Mouse (Mus musculus) heart, embryonic 10.5 days (tissue): ENCODE results near the gene Ttc34. TPM values are rescaled to one million over a fixed set of nuclear protein-coding genes. Genes with fewer than 3 reads are reported as not detected.

Experiments used
- DNase-seq: peaks from one replicate; pipeline ENCODE4 v3.0.0-alpha.2; 2017; ENCODE audit warnings: low spot score
- H3K27ac ChIP-seq: fragments of 300-500 bp; sonication (generic); 2 replicates; pipeline ENCODE4 v1.5.1; 2016; ENCODE audit warnings: mild to moderate bottlenecking
- H3K27me3 ChIP-seq: fragments of 300-500 bp; sonication (generic); 2 replicates; pipeline ENCODE4 v1.6.1; 2016; ENCODE audit warnings: mild to moderate bottlenecking; ENCODE audit not compliant: poor library complexity, insufficient read depth, severe bottlenecking
- H3K36me3 ChIP-seq: fragments of 300-500 bp; sonication (generic); 2 replicates; pipeline ENCODE4 v1.6.1; 2016; ENCODE audit warnings: mild to moderate bottlenecking, moderate library complexity
- H3K4me1 ChIP-seq: fragments of 300-500 bp; sonication (generic); 2 replicates; pipeline ENCODE4 v1.6.1; 2016; ENCODE audit warnings: mild to moderate bottlenecking
- H3K4me3 ChIP-seq: fragments of 300-500 bp; sonication (generic); 2 replicates; pipeline ENCODE4 v1.5.1; 2016; ENCODE audit warnings: mild to moderate bottlenecking, moderate library complexity
- H3K9me3 ChIP-seq: fragments of 300-500 bp; sonication (generic); 2 replicates; pipeline ENCODE4 v1.6.1; 2016; ENCODE audit warnings: mild to moderate bottlenecking, moderate library complexity
- WGBS: fragments of 180-500 bp; shearing (Covaris S2); methylation state at CpG from one replicate; pipeline ENCODE4 v1.1.7; 2016; 5-methylcytosine and 5-hydroxymethylcytosine counted together
- polyA plus RNA-seq: library from polyadenylated mRNA; unstranded; fragments of >200 nt; fragmentation: Nextera tagmentation; extraction: Ambion mirVana; gene quantifications from 2 replicates; pipeline ENCODE4 v1.2.1, GENCODE M21; 2016

The Ttc34 gene
- 0.39 and 0.44 TPM in 2 replicates for polyA plus RNA-seq

- H3K4me3 ChIP-seq, result no peak within 1 kb of the TSS
- peaks cover 42% of the 10 kb centered on the region for H3K27me3 ChIP-seq
- WGBS, result 49% methylated on average over 2 of the region's 2 CpGs
- H3K4me1 ChIP-seq, result peaks cover 11% of the 10 kb centered on the region
- H3K36me3 ChIP-seq, result no peaks in the 10 kb centered on the region
- H3K9me3 ChIP-seq, result no peaks in the 10 kb centered on the region
- no peak for DNase-seq
- H3K27ac ChIP-seq, result no peak within 1 kb of the TSS
These were observed at the start of gene Ttc34 for GRCm38 (mm10) chr4:154837170-154837569. TSS of gene Ttc34 (plus strand) at chr4:154837459.

GRCm38 (mm10) chr4:154787960-154788702 lies 49.1 kb upstream of the Ttc34 start:
- H3K9me3 ChIP-seq, result no peaks in the 10 kb centered on the region
- no peaks in the 10 kb centered on the region for H3K36me3 ChIP-seq
- peak overlapping the region; percentile 75 for H3K27ac ChIP-seq
- H3K27me3 ChIP-seq, result peaks cover 33% of the 10 kb centered on the region
- DNase-seq, result no peak
- WGBS, result 44% methylated on average over 13 of the region's 13 CpGs
- no peak overlapping the region for H3K4me3 ChIP-seq
- H3K4me1 ChIP-seq, result peaks cover 58% of the 10 kb centered on the region

- peaks cover 61% of the 10 kb centered on the region for H3K27me3 ChIP-seq
- no peak for DNase-seq
- WGBS, result 84% methylated on average over 7 of the region's 7 CpGs
- H3K27ac ChIP-seq, result no peak overlapping the region; the same call in 1 of the 2 replicates
- H3K9me3 ChIP-seq, result no peaks in the 10 kb centered on the region
- H3K36me3 ChIP-seq, result no peaks in the 10 kb centered on the region
- no peak overlapping the region for H3K4me3 ChIP-seq
- peaks cover 35% of the 10 kb centered on the region for H3K4me1 ChIP-seq
These were observed 45.4 kb upstream of the Ttc34 start for GRCm38 (mm10) chr4:154791894-154792293.

GRCm38 (mm10) chr4:154793499-154793898 lies 43.8 kb upstream of the Ttc34 start:
- 0 out of 2 replicates have a peak overlapping the region, but pooled peaks have one; percentile 7 for H3K27ac ChIP-seq
- WGBS, result 63% methylated on average over 7 of the region's 7 CpGs
- no peak for DNase-seq
- no peak overlapping the region for H3K4me3 ChIP-seq
- peaks cover 73% of the 10 kb centered on the region for H3K27me3 ChIP-seq
- H3K36me3 ChIP-seq, result no peaks in the 10 kb centered on the region
- H3K9me3 ChIP-seq, result no peaks in the 10 kb centered on the region
- H3K4me1 ChIP-seq, result peaks cover 21% of the 10 kb centered on the region

GRCm38 (mm10) chr4:154797834-154798233 lies 39.4 kb upstream of the Ttc34 start:
- H3K4me3 ChIP-seq, result no peak overlapping the region
- no peak for DNase-seq
- no peaks in the 10 kb centered on the region for H3K9me3 ChIP-seq
- peaks cover 89% of the 10 kb centered on the region for H3K27me3 ChIP-seq
- H3K36me3 ChIP-seq, result no peaks in the 10 kb centered on the region
- H3K27ac ChIP-seq, result no peak overlapping the region
- 7% methylated on average over 4 of the region's 4 CpGs for WGBS
- H3K4me1 ChIP-seq, result peaks cover 22% of the 10 kb centered on the region

GRCm38 (mm10) chr4:154800543-154800942 lies 36.7 kb upstream of the Ttc34 start:
- peaks cover 11% of the 10 kb centered on the region for H3K4me1 ChIP-seq
- no peak overlapping the region for H3K4me3 ChIP-seq
- no peak overlapping the region for H3K27ac ChIP-seq
- peaks cover 86% of the 10 kb centered on the region for H3K27me3 ChIP-seq
- H3K36me3 ChIP-seq, result no peaks in the 10 kb centered on the region
- no peak for DNase-seq
- H3K9me3 ChIP-seq, result no peaks in the 10 kb centered on the region
- 59% methylated on average over 5 of the region's 5 CpGs for WGBS

GRCm38 (mm10) chr4:154802210-154802609 lies 35.0 kb upstream of the Ttc34 start:
- peaks cover 11% of the 10 kb centered on the region for H3K4me1 ChIP-seq
- no peaks in the 10 kb centered on the region for H3K9me3 ChIP-seq
- H3K27me3 ChIP-seq, result peaks cover 86% of the 10 kb centered on the region
- peak overlapping the region; percentile 38 for H3K4me3 ChIP-seq
- H3K27ac ChIP-seq, result peak overlapping the region; percentile 37; the same call in 1 of the 2 replicates
- no peaks in the 10 kb centered on the region for H3K36me3 ChIP-seq
- 3% methylated on average over 26 of the region's 26 CpGs for WGBS
- DNase-seq, result no peak

- no peaks in the 10 kb centered on the region for H3K36me3 ChIP-seq
- DNase-seq, result peak; percentile 84
- H3K27ac ChIP-seq, result no peak overlapping the region
- H3K4me3 ChIP-seq, result no peak overlapping the region
- no peaks in the 10 kb centered on the region for H3K9me3 ChIP-seq
- peaks cover 27% of the 10 kb centered on the region for H3K27me3 ChIP-seq
- peaks cover 17% of the 10 kb centered on the region for H3K4me1 ChIP-seq
- 33% methylated on average over 6 of the region's 6 CpGs for WGBS
These were observed 11.6 kb upstream of the Ttc34 start for GRCm38 (mm10) chr4:154825662-154826061.

- Histone ChIP-seq H3K27ac (peak overlapping the region; percentile 23; the same call in 1 of the 2 replicates), H3K4me1 (peaks cover 17% of the 10 kb centered on the region), H3K4me3 (no peak overlapping the region), H3K36me3 (no peaks in the 10 kb centered on the region), H3K9me3 (no peaks in the 10 kb centered on the region), H3K27me3 (peaks cover 27% of the 10 kb centered on the region)
- no peak for DNase-seq
- 48% methylated on average over 7 of the region's 7 CpGs for whole genome bisulfite sequencing
These were observed 11.0 kb upstream of the Ttc34 start for GRCm38 (mm10) chr4:154826224-154826623.

- no peak for DNase-seq
- H3K4me1 ChIP-seq, result peaks cover 24% of the 10 kb centered on the region
- H3K27me3 ChIP-seq, result peaks cover 22% of the 10 kb centered on the region
- no peak overlapping the region for H3K27ac ChIP-seq
- WGBS, result 83% methylated on average over 7 of the region's 7 CpGs
- H3K9me3 ChIP-seq, result no peaks in the 10 kb centered on the region
- no peaks in the 10 kb centered on the region for H3K36me3 ChIP-seq
- no peak overlapping the region for H3K4me3 ChIP-seq
These were observed 10.1 kb upstream of the Ttc34 start for GRCm38 (mm10) chr4:154827181-154827580.

- WGBS, result 48% methylated on average over 10 of the region's 10 CpGs
These were observed 9.2 kb upstream of the Ttc34 start for GRCm38 (mm10) chr4:154827861-154828610.

GRCm38 (mm10) chr4:154831915-154832573 lies 5.2 kb upstream of the Ttc34 start:
- DNase-seq, result no peak
- H3K27me3 ChIP-seq, result peaks cover 25% of the 10 kb centered on the region
- WGBS, result 56% methylated on average over 9 of the region's 9 CpGs
- no peak overlapping the region for H3K27ac ChIP-seq
- H3K4me3 ChIP-seq, result no peak overlapping the region
- no peaks in the 10 kb centered on the region for H3K9me3 ChIP-seq
- H3K4me1 ChIP-seq, result peaks cover 24% of the 10 kb centered on the region
- H3K36me3 ChIP-seq, result no peaks in the 10 kb centered on the region

More at GRCm38 (mm10) chr4:154827861-154828610, 9.2 kb upstream of the Ttc34 start:
- Histone ChIP-seq H3K27ac (peak overlapping the region; percentile 54; the same call in 1 of the 2 replicates), H3K4me3 (no peak overlapping the region), H3K9me3 (no peaks in the 10 kb centered on the region), H3K36me3 (no peaks in the 10 kb centered on the region), H3K27me3 (peaks cover 18% of the 10 kb centered on the region), H3K4me1 (peaks cover 26% of the 10 kb centered on the region)
- DNase-seq, result no peak
